Mouse (Mus musculus): ENCODE data around the gene Clmp. TPM values are rescaled to one million over a fixed set of nuclear protein-coding genes. Genes with fewer than 3 reads are reported as not detected.
A peak's percentile ranks its signal among the peaks of the same experiment; 100 is the strongest.
"Not testable (repeated sequence)": the region's sequence is repeated elsewhere in the genome, so short reads cannot be mapped to it uniquely, and the experiment has no call there.

Gene Clmp
- polyA plus RNA-seq, 1 experiment, result 11.8 TPM

- 21% methylated on average over 26 of the region's 26 CpGs for WGBS
- Histone ChIP-seq H3K4me3 (replicated peaks; ENCODE audit: extremely low read depth, low read depth, low read length) (peak overlapping the region; percentile 39), H3K4me1 (ENCODE audit: control insufficient read depth, insufficient read depth, low read length) (peaks cover 18% of the 10 kb centered on the region)
- no peak for TF ChIP-seq CTCF (IDR thresholded peaks at IDR 0.05; ENCODE audit: insufficient read depth, low read length)
- TF ChIP-seq POLR2A (IDR thresholded peaks at IDR 0.05; ENCODE audit: borderline replicate concordance, extremely low read depth, low read depth, low read length), result peak; percentile 57; the same call in 1 of the 2 replicates
- DNase-seq, result peak; percentile 67
Observed at GRCm38 (mm10) chr9:40781726-40782581, 96.2 kb downstream of the Clmp start.

DNA sequence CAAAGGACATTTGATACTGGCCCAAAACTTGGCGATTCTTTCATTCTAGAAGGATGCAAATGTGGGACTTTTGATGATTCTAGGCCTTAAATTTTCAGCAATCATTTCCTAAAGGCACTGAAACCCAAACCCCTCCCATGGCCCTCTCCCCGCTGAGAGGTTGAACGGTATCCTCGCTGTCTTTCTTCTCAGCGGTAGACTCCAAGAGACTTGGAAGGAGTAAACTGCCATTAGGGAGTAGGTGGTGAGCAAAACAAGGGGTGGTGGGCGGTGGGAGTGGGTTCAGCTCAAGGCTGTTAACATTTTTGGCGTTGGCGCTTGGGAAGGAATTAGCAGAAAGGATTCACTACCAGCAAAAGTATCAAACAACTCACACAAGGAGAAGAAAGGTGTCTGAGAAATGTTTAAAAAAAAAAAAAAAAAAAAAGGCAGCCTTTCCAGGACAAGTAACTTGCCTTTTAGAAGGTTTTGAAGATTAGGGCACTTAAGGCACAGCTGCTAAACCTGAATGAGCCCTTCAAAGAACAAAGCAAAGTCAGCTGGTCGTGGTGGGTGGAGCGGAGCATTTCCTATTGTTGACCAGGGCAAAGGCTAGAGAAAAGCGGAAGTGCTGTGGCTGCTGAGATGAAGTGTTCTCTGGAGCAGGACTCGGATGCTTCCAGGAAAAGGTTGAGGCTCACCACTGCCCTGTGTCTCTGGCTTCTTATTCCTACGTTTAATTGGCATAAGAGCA lies 98.0 kb downstream of the Clmp start:
- Histone ChIP-seq H3K4me1 (ENCODE audit: control insufficient read depth, insufficient read depth, low read length) (peaks cover 18% of the 10 kb centered on the region), H3K4me3 (replicated peaks; ENCODE audit: extremely low read depth, low read depth, low read length) (no peak overlapping the region)
- peak; percentile 54 for DNase-seq
- TF ChIP-seq POLR2A (IDR thresholded peaks at IDR 0.05; ENCODE audit: borderline replicate concordance, extremely low read depth, low read depth, low read length), result peak; percentile 50; the same call in 1 of the 2 replicates
- TF ChIP-seq CTCF (IDR thresholded peaks at IDR 0.05; ENCODE audit: insufficient read depth, low read length), result no peak
- 28% methylated on average over 13 of the region's 13 CpGs for WGBS

- H3K4me3 ChIP-seq (replicated peaks; ENCODE audit: extremely low read depth, low read depth, low read length), result no peak overlapping the region
- TF ChIP-seq CTCF (IDR thresholded peaks at IDR 0.05; ENCODE audit: insufficient read depth, low read length), result no peak
- H3K4me1 ChIP-seq (ENCODE audit: control insufficient read depth, insufficient read depth, low read length), result peaks cover 18% of the 10 kb centered on the region
- no peak for DNase-seq
- WGBS, result 24% methylated on average over 9 of the region's 9 CpGs
Observed at GRCm38 (mm10) chr9:40784374-40784967, 98.7 kb downstream of the Clmp start.

GRCm38 (mm10) chr9:40785452-40785851 lies 99.7 kb downstream of the Clmp start:
- TF ChIP-seq POLR2A (IDR thresholded peaks at IDR 0.05; ENCODE audit: borderline replicate concordance, extremely low read depth, low read depth, low read length) (no peak), CTCF (IDR thresholded peaks at IDR 0.05; ENCODE audit: insufficient read depth, low read length) (no peak)
- Histone ChIP-seq H3K4me1 (ENCODE audit: control insufficient read depth, insufficient read depth, low read length) (peaks cover 14% of the 10 kb centered on the region), H3K4me3 (replicated peaks; ENCODE audit: extremely low read depth, low read depth, low read length) (no peak overlapping the region)
- 78% methylated on average over 6 of the region's 6 CpGs for WGBS
- DNase-seq, result no peak

DNA sequence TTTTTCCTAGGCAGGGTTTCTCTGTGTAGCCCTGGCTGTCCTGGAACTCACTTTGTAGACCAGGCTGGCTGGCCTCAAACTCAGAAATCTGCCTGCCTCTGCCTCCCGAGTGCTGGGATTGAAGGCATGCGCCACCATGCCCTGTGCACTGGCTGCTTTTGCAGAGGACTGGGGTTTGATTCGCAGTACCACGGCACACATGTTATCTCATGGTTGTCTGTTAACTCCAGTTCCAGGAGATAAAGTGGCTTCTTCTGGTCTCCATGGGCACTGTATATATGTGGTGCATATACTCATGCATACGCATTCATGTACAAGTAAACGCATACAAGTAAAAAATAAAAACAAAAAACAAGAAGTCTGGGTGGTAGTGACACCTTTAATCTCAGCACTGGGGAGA lies 101.1 kb downstream of the Clmp start:
- H3K4me1 ChIP-seq (ENCODE audit: control insufficient read depth, insufficient read depth, low read length), result peaks cover 14% of the 10 kb centered on the region
- DNase-seq; H3K4me3 ChIP-seq (replicated peaks; ENCODE audit: extremely low read depth, low read depth, low read length): not testable (repeated sequence)
- 93% methylated on average over 6 of the region's 6 CpGs for WGBS

GRCm38 (mm10) chr9:40791864-40792633 lies 106.3 kb downstream of the Clmp start:
- Histone ChIP-seq H3K4me1 (ENCODE audit: control insufficient read depth, insufficient read depth, low read length) (peaks cover 3% of the 10 kb centered on the region; the same call in 1 of the 2 replicates), H3K4me3 (replicated peaks; ENCODE audit: extremely low read depth, low read depth, low read length) (no peak overlapping the region)
- TF ChIP-seq CTCF (IDR thresholded peaks at IDR 0.05; ENCODE audit: insufficient read depth, low read length) (no peak), POLR2A (IDR thresholded peaks at IDR 0.05; ENCODE audit: borderline replicate concordance, extremely low read depth, low read depth, low read length) (no peak)
- DNase-seq, result no peak
- 55% methylated on average over 5 of the region's 6 CpGs for WGBS

DNA sequence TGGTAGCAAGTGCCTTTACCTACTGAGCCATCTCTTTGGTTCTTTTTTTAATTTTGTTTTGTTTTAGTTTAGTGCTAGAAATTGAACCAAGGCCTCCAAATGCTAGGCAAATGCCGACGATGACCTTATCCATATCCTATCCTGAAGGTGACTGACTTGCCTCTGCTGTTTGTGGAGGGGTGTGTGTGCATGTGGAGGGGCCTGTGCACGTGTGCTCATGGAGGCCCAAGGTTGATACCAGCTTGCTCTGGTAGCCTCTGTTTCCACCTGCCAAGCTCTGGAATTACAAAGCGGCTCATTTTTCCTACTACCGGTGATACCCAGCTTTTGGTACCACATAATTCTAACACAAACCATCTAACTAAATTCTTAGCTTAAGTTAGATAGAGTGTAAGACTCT lies 107.8 kb downstream of the Clmp start:
- WGBS, result 94% methylated on average over 5 of the region's 5 CpGs
- DNase-seq, result no peak
- no peak for TF ChIP-seq POLR2A (IDR thresholded peaks at IDR 0.05; ENCODE audit: borderline replicate concordance, extremely low read depth, low read depth, low read length)

GRCm38 (mm10) chr9:40794251-40794650 lies 108.5 kb downstream of the Clmp start:
- Histone ChIP-seq H3K4me1 (ENCODE audit: control insufficient read depth, insufficient read depth, low read length) (peaks cover 6% of the 10 kb centered on the region; the same call in 1 of the 2 replicates), H3K4me3 (replicated peaks; ENCODE audit: extremely low read depth, low read depth, low read length) (no peak overlapping the region)
- no peak for DNase-seq
- WGBS, result 57% methylated on average over 5 of the region's 5 CpGs
- no peak for TF ChIP-seq CTCF (IDR thresholded peaks at IDR 0.05; ENCODE audit: insufficient read depth, low read length)
- no peak for TF ChIP-seq POLR2A (IDR thresholded peaks at IDR 0.05; ENCODE audit: borderline replicate concordance, extremely low read depth, low read depth, low read length)

More for the DNA sequence above, 107.8 kb downstream of the Clmp start:
- H3K4me3 ChIP-seq (replicated peaks; ENCODE audit: extremely low read depth, low read depth, low read length), result no peak overlapping the region
- peaks cover 3% of the 10 kb centered on the region; the same call in 1 of the 2 replicates for H3K4me1 ChIP-seq (ENCODE audit: control insufficient read depth, insufficient read depth, low read length)

GRCm38 (mm10) chr9:40794926-40795325 lies 109.2 kb downstream of the Clmp start:
- H3K4me3 ChIP-seq (replicated peaks; ENCODE audit: extremely low read depth, low read depth, low read length), result no peak overlapping the region
- peaks cover 6% of the 10 kb centered on the region; the same call in 1 of the 2 replicates for H3K4me1 ChIP-seq (ENCODE audit: control insufficient read depth, insufficient read depth, low read length)
- WGBS, result 77% methylated on average over 5 of the region's 5 CpGs
- no peak for TF ChIP-seq POLR2A (IDR thresholded peaks at IDR 0.05; ENCODE audit: borderline replicate concordance, extremely low read depth, low read depth, low read length)
- DNase-seq, result no peak
